ENCODE assay signal across 23 mouse cellular contexts in the genomic region with DNA sequence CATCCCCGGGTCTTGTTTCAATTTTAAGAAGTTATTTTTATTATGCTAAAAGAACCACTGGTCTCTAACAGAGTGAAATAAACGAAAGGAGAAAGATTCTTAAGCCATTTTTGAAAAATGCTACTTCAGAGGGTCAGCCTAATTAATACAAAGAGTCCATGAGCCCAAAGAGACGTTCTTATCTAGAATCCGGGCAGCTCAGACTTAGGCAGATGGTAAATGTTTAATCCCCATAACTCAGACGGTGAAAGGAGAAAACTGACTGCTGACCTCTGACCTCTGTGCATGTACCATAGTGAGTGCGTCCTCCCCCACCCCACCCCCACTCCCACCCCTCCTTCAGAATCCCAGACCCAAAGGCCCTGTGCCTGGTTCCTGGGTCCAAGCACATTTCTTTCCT.
DNase-seq lines count a peak whose midpoint lies in the region; ATAC-seq and TF ChIP-seq lines count a peak whose summit lies in the region.
"Had no signal": no experiment of that assay in that cellular context is flagged by ENCODE, and none has a peak within 500 bp of the region (broad histone marks: within the 10 kb centered on the region; RNA-seq: fewer than 3 reads in every experiment).

No protein-coding gene starts in this region.

- no peak for TF ChIP-seq CTCF in liver, postnatal 0 days (IDR thresholded peaks at IDR 0.05; ENCODE audit: low read depth)

- H3K4me1 ChIP-seq in liver, embryonic 12.5 days, result no peaks in the 10 kb centered on the region
- H3K4me1 ChIP-seq in liver, postnatal 0 days (ENCODE audit: insufficient read depth), result 0 out of 2 replicates have a peak, but pooled peaks cover 6% of the 10 kb centered on the region
- H3K4me1 ChIP-seq in lung, embryonic 16.5 days (replicated peaks; ENCODE audit: control insufficient read depth, insufficient read depth, low read length), result no peaks in the 10 kb centered on the region; the same call in 1 of the 2 replicates
- peaks cover 48% of the 10 kb centered on the region for H3K4me1 ChIP-seq in limb, embryonic 10.5 days
- H3K4me1 ChIP-seq in hindbrain, embryonic 13.5 days (replicated peaks), result peaks cover 5% of the 10 kb centered on the region
- H3K4me1 ChIP-seq: hindbrain, embryonic 12.5 days had no signal

- DNase-seq in liver, postnatal 0 days, result no peak
- no peak for DNase-seq in lung, postnatal 36 days
- DNase-seq in limb, embryonic 10.5 days (ENCODE audit: low spot score), result no peak
- no peak for DNase-seq in urinary bladder, postnatal 4 days (ENCODE audit: low spot score in 2 of 2)
- DNase-seq: adrenal gland, adult 8-10 months; adrenal gland, postnatal 25 days; cerebellum, adult 18-20 months; cerebellum, adult 9-10 months; cerebellum, postnatal 14 days; forebrain, postnatal 0 days; gastrocnemius, adult 2 months; gastrocnemius, postnatal 14 days; heart, adult 11 months had no signal

- no peak overlapping the region for H3K9ac ChIP-seq in liver, embryonic 12.5 days
- no peak overlapping the region for H3K9ac ChIP-seq in liver, postnatal 0 days (replicated peaks)
- no peak overlapping the region for H3K9ac ChIP-seq in lung, embryonic 16.5 days (ENCODE audit: low read length)
- H3K9ac ChIP-seq in hindbrain, embryonic 13.5 days, result no peak overlapping the region
- H3K9ac ChIP-seq: embryonic facial prominence, embryonic 12.5 days; embryonic facial prominence, embryonic 15.5 days; forebrain, postnatal 0 days; hindbrain, embryonic 12.5 days had no signal

- no peaks in the 10 kb centered on the region for H3K9me3 ChIP-seq in liver, embryonic 12.5 days (replicated peaks)
- peaks cover 2% of the 10 kb centered on the region; the same call in 1 of the 2 replicates for H3K9me3 ChIP-seq in liver, postnatal 0 days (ENCODE audit: low read length)
- H3K9me3 ChIP-seq in lung, embryonic 16.5 days (ENCODE audit: control insufficient read depth, low read length), result 0 out of 2 replicates have a peak, but pooled peaks cover 5% of the 10 kb centered on the region
- no peaks in the 10 kb centered on the region; the same call in 1 of the 2 replicates for H3K9me3 ChIP-seq in limb, embryonic 10.5 days (replicated peaks)
- H3K9me3 ChIP-seq in hindbrain, embryonic 13.5 days, result no peaks in the 10 kb centered on the region
- H3K9me3 ChIP-seq: embryonic facial prominence, embryonic 12.5 days; embryonic facial prominence, embryonic 15.5 days; hindbrain, embryonic 12.5 days had no signal

- ATAC-seq in liver, embryonic 12.5 days, result 0 out of 2 replicates have a peak, but pooled peaks have one; percentile 40
- no peak for ATAC-seq in liver, postnatal 0 days
- ATAC-seq in lung, embryonic 16.5 days (ENCODE audit: low read depth), result 0 out of 2 replicates have a peak, but pooled peaks have one; percentile 20
- ATAC-seq in hindbrain, embryonic 13.5 days (ENCODE audit: low FRiP score), result no peak
- ATAC-seq: CD4-positive, CD25-positive, alpha-beta regulatory T cell, adult 4 months; forebrain, embryonic 14.5 days; forebrain, postnatal 0 days; hindbrain, embryonic 16.5 days had no signal

- H3K4me3 ChIP-seq in liver, embryonic 12.5 days, result no peak overlapping the region
- no peak overlapping the region for H3K4me3 ChIP-seq in liver, postnatal 0 days (ENCODE audit: low read depth, low read length)
- H3K4me3 ChIP-seq in lung, embryonic 16.5 days (ENCODE audit: low read length), result no peak overlapping the region
- no peak overlapping the region for H3K4me3 ChIP-seq in limb, embryonic 10.5 days
- no peak overlapping the region for H3K4me3 ChIP-seq in hindbrain, embryonic 13.5 days
- H3K4me3 ChIP-seq: embryonic facial prominence, embryonic 12.5 days; embryonic facial prominence, embryonic 15.5 days; gastrocnemius, adult 2 months; hindbrain, embryonic 12.5 days had no signal

- H3K36me3 ChIP-seq in liver, embryonic 12.5 days, result no peaks in the 10 kb centered on the region
- H3K36me3 ChIP-seq in liver, postnatal 0 days (replicated peaks; ENCODE audit: insufficient read depth, low read length), result no peaks in the 10 kb centered on the region
- H3K36me3 ChIP-seq in lung, embryonic 16.5 days (ENCODE audit: control insufficient read depth, insufficient read depth, low read length), result no peaks in the 10 kb centered on the region
- no peaks in the 10 kb centered on the region for H3K36me3 ChIP-seq in limb, embryonic 10.5 days
- H3K36me3 ChIP-seq in hindbrain, embryonic 13.5 days, result no peaks in the 10 kb centered on the region
- H3K36me3 ChIP-seq: embryonic facial prominence, embryonic 12.5 days; embryonic facial prominence, embryonic 15.5 days; hindbrain, embryonic 12.5 days had no signal

- no peak for TF ChIP-seq EP300 in liver, postnatal 0 days (IDR thresholded peaks at IDR 0.05; ENCODE audit: low read depth)

- H3K27me3 ChIP-seq in liver, embryonic 12.5 days (replicated peaks), result no peaks in the 10 kb centered on the region
- H3K27me3 ChIP-seq in liver, postnatal 0 days (ENCODE audit: insufficient read depth, low read length), result no peaks in the 10 kb centered on the region
- H3K27me3 ChIP-seq in lung, embryonic 16.5 days (ENCODE audit: control insufficient read depth, insufficient read depth, low read depth, low read length), result no peaks in the 10 kb centered on the region
- H3K27me3 ChIP-seq in limb, embryonic 10.5 days (ENCODE audit: low read depth, poor library complexity, severe bottlenecking), result no peaks in the 10 kb centered on the region
- H3K27me3 ChIP-seq in hindbrain, embryonic 13.5 days, result no peaks in the 10 kb centered on the region
- H3K27me3 ChIP-seq: embryonic facial prominence, embryonic 12.5 days; hindbrain, embryonic 12.5 days had no signal

- no peak overlapping the region for H3K4me2 ChIP-seq in liver, embryonic 12.5 days
- H3K4me2 ChIP-seq in liver, postnatal 0 days (ENCODE audit: low read depth, low read length), result no peak overlapping the region
- H3K4me2 ChIP-seq in lung, embryonic 16.5 days (ENCODE audit: low read depth, low read length), result no peak overlapping the region
- no peak overlapping the region for H3K4me2 ChIP-seq in hindbrain, embryonic 13.5 days
- H3K4me2 ChIP-seq: embryonic facial prominence, embryonic 12.5 days; embryonic facial prominence, embryonic 15.5 days; heart, embryonic 11.5 days; hindbrain, embryonic 12.5 days had no signal

- WGBS in liver, embryonic 12.5 days (ENCODE audit: insufficient replicate concordance), result 48% methylated on average over 6 of the region's 6 CpGs
- 50% methylated on average over 6 of the region's 6 CpGs for WGBS in liver, postnatal 0 days (ENCODE audit: insufficient replicate concordance)
- 29% methylated on average over 6 of the region's 6 CpGs for WGBS in lung, embryonic 16.5 days
- WGBS in limb, embryonic 10.5 days, result 35% methylated on average over 6 of the region's 6 CpGs
- WGBS in hindbrain, embryonic 13.5 days, result 51% methylated on average over 6 of the region's 6 CpGs

- peak overlapping the region; percentile 30; the same call in 1 of the 2 replicates for H3K27ac ChIP-seq in liver, embryonic 12.5 days
- no peak overlapping the region for H3K27ac ChIP-seq in liver, postnatal 0 days (ENCODE audit: low read depth)
- no peak overlapping the region for H3K27ac ChIP-seq in lung, embryonic 16.5 days (ENCODE audit: low read length)
- peak overlapping the region; percentile 74; the same call in 1 of the 2 replicates for H3K27ac ChIP-seq in limb, embryonic 10.5 days
- no peak overlapping the region for H3K27ac ChIP-seq in hindbrain, embryonic 13.5 days
- H3K27ac ChIP-seq: embryonic facial prominence, embryonic 12.5 days; embryonic facial prominence, embryonic 15.5 days; gastrocnemius, adult 2 months; hindbrain, embryonic 12.5 days had no signal

Comparison
In these comparisons a context has a peak if more than half of its experiments do, and no peak if none do; other contexts are left out.
1. ATAC-seq: peak in liver, embryonic 12.5 days (single experiment) and lung, embryonic 16.5 days (single experiment); none in liver, postnatal 0 days (single experiment) and hindbrain, embryonic 13.5 days (single experiment).
2. H3K27ac ChIP-seq: peak in liver, embryonic 12.5 days (single experiment) and limb, embryonic 10.5 days (single experiment); none in liver, postnatal 0 days (single experiment), lung, embryonic 16.5 days (single experiment) and hindbrain, embryonic 13.5 days (single experiment).